Mouse (Mus musculus): ENCODE measurements around the gene Ctdnep1. TPM values are rescaled to one million over a fixed set of nuclear protein-coding genes. Genes with fewer than 3 reads are reported as not detected.

The Ctdnep1 gene
- total and polyA plus RNA-seq, 3 experiments, result 42.9 to 143 (median 66.7) TPM

- TF ChIP-seq RAD21 (IDR thresholded peaks at IDR 0.05; ENCODE audit: low read depth, low read length), result peak; percentile 56
- no peak for TF ChIP-seq CHD1 (IDR thresholded peaks at IDR 0.05; ENCODE audit: low read depth, low read length)
- no peak for TF ChIP-seq CHD2 (IDR thresholded peaks at IDR 0.05; ENCODE audit: low read length)
- 0 out of 2 replicates have a peak, but pooled peaks have one; percentile 53 for TF ChIP-seq MAZ (IDR thresholded peaks at IDR 0.05; ENCODE audit: low read depth, low read length)
- TF ChIP-seq CTCF (conservative IDR thresholded peaks at IDR 0.05 in 1 of 2, IDR thresholded peaks at IDR 0.05 in 1 of 2; ENCODE audit: low read depth in 2 of 2, low read length in 2 of 2), result peak; percentile 27 to 77; a peak in 3 of 4 replicates
- peak; percentile 68 for TF ChIP-seq IRF4 (IDR thresholded peaks at IDR 0.05; ENCODE audit: low read depth, low read length)
- TF ChIP-seq SMC3 (IDR thresholded peaks at IDR 0.05; ENCODE audit: low read depth, low read length), result peak; percentile 44
- no peak for TF ChIP-seq NRF1 (IDR thresholded peaks at IDR 0.05; ENCODE audit: low read depth, low read length)
- H3K36me3 ChIP-seq (replicated peaks in 1 of 2; ENCODE audit: control insufficient read depth in 1 of 2, insufficient read depth in 1 of 2, low read length in 1 of 2), result no peaks in the 10 kb centered on the region
- H3K79me2 ChIP-seq (replicated peaks; ENCODE audit: control insufficient read depth, extremely low read depth, insufficient read depth, poor library complexity, severe bottlenecking), result no peaks in the 10 kb centered on the region
- no peaks in the 10 kb centered on the region for H3K9me3 ChIP-seq (replicated peaks; ENCODE audit: low read length)
- no peak for DNase-seq (ENCODE audit: extremely low read depth)
- peaks cover 17% of the 10 kb centered on the region for H3K27me3 ChIP-seq (replicated peaks)
- H3K4me3 ChIP-seq (replicated peaks in 1 of 3; ENCODE audit: low read depth in 2 of 3, low read length in 2 of 3, poor library complexity in 1 of 3), result no peak overlapping the region
- in situ Hi-C loops (cut with MboI; ENCODE audit: low pct_ligation_motif_present, low pct_unique_long_range_greater_than_20kb, low sequenced_read_pairs) (loop anchor here (5.0 kb wide), 1 partner anchor 61 kb away; no protein-coding TSS in a partner anchor), dilution Hi-C loops (cut with MboI; ENCODE audit: extremely low pct_ligation_motif_present, extremely low pct_unique_long_range_greater_than_20kb, low sequenced_read_pairs) (no loop called here)
- H3K4me2 ChIP-seq (ENCODE audit: insufficient read depth, low read depth, poor library complexity, severe bottlenecking), result no peak overlapping the region
- peaks cover 23 to 43% of the 10 kb centered on the region in 2 experiments for H3K4me1 ChIP-seq (ENCODE audit: control insufficient read depth in 1 of 2, insufficient read depth in 2 of 2)
- H3K27ac ChIP-seq (ENCODE audit: insufficient read depth, low read depth), result no peak overlapping the region
- H3K9ac ChIP-seq (ENCODE audit: insufficient read depth, low read depth), result no peak overlapping the region
Measured at GRCm38 (mm10) chr11:69950807-69951459, 30.0 kb upstream of the Ctdnep1 start.

GRCm38 (mm10) chr11:69952274-69952673 is 28.7 kb upstream of the Ctdnep1 start:
- H3K27ac ChIP-seq (ENCODE audit: insufficient read depth, low read depth), result no peak overlapping the region
- dilution Hi-C loops (cut with MboI; ENCODE audit: extremely low pct_ligation_motif_present, extremely low pct_unique_long_range_greater_than_20kb, low sequenced_read_pairs) (no loop called here), in situ Hi-C loops (cut with MboI; ENCODE audit: low pct_ligation_motif_present, low pct_unique_long_range_greater_than_20kb, low sequenced_read_pairs) (loop anchor here (5.0 kb wide), 1 partner anchor 60 kb away; no protein-coding TSS in a partner anchor)
- H3K4me3 ChIP-seq (replicated peaks in 1 of 3; ENCODE audit: low read depth in 2 of 3, low read length in 2 of 3, poor library complexity in 1 of 3), result no peak overlapping the region
- H3K4me1 ChIP-seq (ENCODE audit: control insufficient read depth in 1 of 2, insufficient read depth in 2 of 2), result peaks cover 11 to 29% of the 10 kb centered on the region in 2 experiments
- no peaks in the 10 kb centered on the region for H3K79me2 ChIP-seq (replicated peaks; ENCODE audit: control insufficient read depth, extremely low read depth, insufficient read depth, poor library complexity, severe bottlenecking)
- H3K27me3 ChIP-seq (replicated peaks), result peaks cover 17% of the 10 kb centered on the region
- TF ChIP-seq ZC3H11A (IDR thresholded peaks at IDR 0.05; ENCODE audit: low read depth, low read length) (peak; percentile 4; the same call in 1 of the 2 replicates), IRF4 (IDR thresholded peaks at IDR 0.05; ENCODE audit: low read depth, low read length) (0 out of 2 replicates have a peak, but pooled peaks have one; percentile 18), MEF2A (IDR thresholded peaks at IDR 0.05; ENCODE audit: borderline replicate concordance, low read depth, low read length) (peak; percentile 42; the same call in 1 of the 2 replicates), ZNF384 (IDR thresholded peaks at IDR 0.05; ENCODE audit: low read depth, low read length) (no peak), POLR2A (IDR thresholded peaks at IDR 0.05; ENCODE audit: low read depth, low read length) (no peak), MAZ (IDR thresholded peaks at IDR 0.05; ENCODE audit: low read depth, low read length) (no peak), SMC3 (IDR thresholded peaks at IDR 0.05; ENCODE audit: low read depth, low read length) (peak; percentile 62), ETS1 (conservative IDR thresholded peaks at IDR 0.05; ENCODE audit: low read depth, low read length) (no peak), POLR2AphosphoS2 (IDR thresholded peaks at IDR 0.05; ENCODE audit: low read depth, low read length) (no peak), RAD21 (IDR thresholded peaks at IDR 0.05; ENCODE audit: low read depth, low read length) (peak; percentile 75), MAFK (IDR thresholded peaks at IDR 0.05; ENCODE audit: insufficient replicate concordance, low read length) (no peak), UBTF (IDR thresholded peaks at IDR 0.05; ENCODE audit: low read depth, low read length) (no peak), SIN3A (IDR thresholded peaks at IDR 0.05; ENCODE audit: low read length) (no peak), HCFC1 (IDR thresholded peaks at IDR 0.05; ENCODE audit: low read depth, low read length) (no peak), CTCF (conservative IDR thresholded peaks at IDR 0.05 in 1 of 2, IDR thresholded peaks at IDR 0.05 in 1 of 2; ENCODE audit: low read depth in 2 of 2, low read length in 2 of 2) (peak; percentile 55 to 81), ZKSCAN1 (IDR thresholded peaks at IDR 0.05; ENCODE audit: borderline replicate concordance, low read depth, low read length) (no peak)
- H3K9ac ChIP-seq (ENCODE audit: insufficient read depth, low read depth), result no peak overlapping the region
- no peaks in the 10 kb centered on the region for H3K9me3 ChIP-seq (replicated peaks; ENCODE audit: low read length)
- DNase-seq (ENCODE audit: extremely low read depth), result no peak
- H3K4me2 ChIP-seq (ENCODE audit: insufficient read depth, low read depth, poor library complexity, severe bottlenecking), result no peak overlapping the region
- H3K36me3 ChIP-seq (replicated peaks in 1 of 2; ENCODE audit: control insufficient read depth in 1 of 2, insufficient read depth in 1 of 2, low read length in 1 of 2), result no peaks in the 10 kb centered on the region

Data from CH12.LX (cell line).